Mouse (Mus musculus): ENCODE measurements around the gene Spats2.

GRCm38 (mm10) chr15:99116539-99116938 lies 9.2 kb upstream of the Spats2 start:
- TF ChIP-seq CTCF (IDR thresholded peaks at IDR 0.05; ENCODE audit: extremely low read depth, insufficient read depth, low read length), result no peak
- TF ChIP-seq POLR2A (IDR thresholded peaks at IDR 0.05; ENCODE audit: extremely low read depth, insufficient read depth, low read length), result no peak
